Mouse (Mus musculus) midbrain, embryonic 15.5 days (tissue): ENCODE results near the gene Olfr545. TPM values are rescaled to one million over a fixed set of nuclear protein-coding genes. Genes with fewer than 3 reads are reported as not detected.

ENCODE experiments used
- ATAC-seq: fragments of 200-750 bp; cut with Nextera tagmentation; replicated peaks from 2 replicates; pipeline ENCODE4 v1.8.0; 2017; ENCODE audit warnings: moderate TSS enrichment
- H3K27ac ChIP-seq: fragments of 300-500 bp; sonication (generic); 2 replicates; pipeline ENCODE4 v1.5.1; 2015; ENCODE audit warnings: mild to moderate bottlenecking, inconsistent platforms
- H3K27me3 ChIP-seq: fragments of 300-500 bp; sonication (generic); replicated peaks from 2 replicates; pipeline ENCODE4 v1.6.1; 2015; ENCODE audit warnings: inconsistent platforms
- H3K36me3 ChIP-seq: fragments of 300-500 bp; sonication (generic); replicated peaks from 2 replicates; pipeline ENCODE4 v1.6.1; 2015; ENCODE audit warnings: inconsistent platforms
- H3K4me1 ChIP-seq: fragments of 300-500 bp; sonication (generic); 2 replicates; pipeline ENCODE4 v1.6.1; 2015; ENCODE audit warnings: inconsistent platforms
- H3K4me2 ChIP-seq: fragments of 300-500 bp; sonication (generic); 2 replicates; pipeline ENCODE4 v1.6.1; 2015; ENCODE audit warnings: inconsistent platforms, mild to moderate bottlenecking, moderate library complexity
- H3K4me3 ChIP-seq: fragments of 300-500 bp; sonication (generic); 2 replicates; pipeline ENCODE4 v1.5.1; 2015; ENCODE audit warnings: mild to moderate bottlenecking, inconsistent platforms
- H3K9ac ChIP-seq: fragments of 300-500 bp; sonication (generic); 2 replicates; pipeline ENCODE4 v1.6.1; 2015; ENCODE audit warnings: mild to moderate bottlenecking, inconsistent platforms
- H3K9me3 ChIP-seq: fragments of 300-500 bp; sonication (generic); 2 replicates; pipeline ENCODE4 v1.6.1; 2016; ENCODE audit warnings: inconsistent platforms
- WGBS: fragments of 180-500 bp; shearing (Covaris S2); methylation state at CpG from one replicate; pipeline ENCODE4 v1.1.7; 2015; ENCODE audit warnings: mixed read lengths; 5-methylcytosine and 5-hydroxymethylcytosine counted together
- polyA plus RNA-seq: library from polyadenylated mRNA; unstranded; fragments of >200 nt; fragmentation: Nextera tagmentation; extraction: Ambion mirVana; gene quantifications from 2 replicates; pipeline ENCODE4 v1.2.1, GENCODE M21; 2015

The Olfr545 gene
- polyA plus RNA-seq = 0.30 and 0.38 TPM in 2 replicates

GRCm38 (mm10) chr7:102499473-102499872 is at the start of gene Olfr545:
Gene Olfr545 (minus strand): TSS chr7:102499573.
- no peak within 1 kb of the TSS for H3K4me2 ChIP-seq
- ATAC-seq = no peak
- H3K36me3 ChIP-seq = no peaks in the 10 kb centered on the region
- no peak within 1 kb of the TSS for H3K4me3 ChIP-seq
- no peaks in the 10 kb centered on the region for H3K4me1 ChIP-seq
- no peak within 1 kb of the TSS for H3K27ac ChIP-seq
- no peaks in the 10 kb centered on the region for H3K9me3 ChIP-seq
- WGBS = 77% methylated on average over 3 of the region's 3 CpGs
- H3K9ac ChIP-seq = no peak within 1 kb of the TSS
- H3K27me3 ChIP-seq = no peaks in the 10 kb centered on the region

GRCm38 (mm10) chr7:102541251-102541650 is 41.9 kb upstream of the Olfr545 start:
- no peak overlapping the region for H3K4me2 ChIP-seq
- no peaks in the 10 kb centered on the region for H3K4me1 ChIP-seq
- no peak overlapping the region for H3K9ac ChIP-seq
- no peaks in the 10 kb centered on the region for H3K9me3 ChIP-seq
- ATAC-seq = no peak
- H3K27me3 ChIP-seq = no peaks in the 10 kb centered on the region
- WGBS = 62% methylated on average over 3 of the region's 3 CpGs
- H3K27ac ChIP-seq = no peak overlapping the region
- H3K4me3 ChIP-seq = no peak overlapping the region
- no peaks in the 10 kb centered on the region for H3K36me3 ChIP-seq

- Histone ChIP-seq H3K9me3 (no peaks in the 10 kb centered on the region), H3K36me3 (no peaks in the 10 kb centered on the region), H3K9ac (no peak within 1 kb of the TSS), H3K27ac (no peak within 1 kb of the TSS), H3K4me2 (no peak within 1 kb of the TSS), H3K4me1 (no peaks in the 10 kb centered on the region), H3K4me3 (no peak within 1 kb of the TSS), H3K27me3 (no peaks in the 10 kb centered on the region)
- ATAC-seq = no peak
- WGBS = 90% methylated on average over 2 of the region's 2 CpGs
These were observed 41.2 kb upstream of the Olfr545 start, which contains the start of gene Olfr548-ps1 for GRCm38 (mm10) chr7:102540596-102540995. Gene Olfr548-ps1 (plus strand): TSS chr7:102540896.

GRCm38 (mm10) chr7:102534449-102534848 is 35.1 kb upstream of the Olfr545 start, which contains the start of gene Olfr547:
Gene Olfr547 (plus strand): TSS chr7:102534749.
- WGBS = 79% methylated on average over 1 of the region's 1 CpGs
- no peaks in the 10 kb centered on the region for H3K27me3 ChIP-seq
- no peak for ATAC-seq
- no peak within 1 kb of the TSS for H3K4me3 ChIP-seq
- no peak within 1 kb of the TSS for H3K27ac ChIP-seq
- H3K4me2 ChIP-seq = no peak within 1 kb of the TSS
- H3K4me1 ChIP-seq = no peaks in the 10 kb centered on the region
- H3K9me3 ChIP-seq = no peaks in the 10 kb centered on the region
- no peaks in the 10 kb centered on the region for H3K36me3 ChIP-seq
- no peak within 1 kb of the TSS for H3K9ac ChIP-seq

GRCm38 (mm10) chr7:102529052-102529451 is 29.7 kb upstream of the Olfr545 start:
- H3K36me3 ChIP-seq = no peaks in the 10 kb centered on the region
- no peaks in the 10 kb centered on the region for H3K27me3 ChIP-seq
- no peak overlapping the region for H3K4me2 ChIP-seq
- H3K4me3 ChIP-seq = no peak overlapping the region
- no peak overlapping the region for H3K9ac ChIP-seq
- 72% methylated on average over 1 of the region's 1 CpGs for WGBS
- no peaks in the 10 kb centered on the region for H3K4me1 ChIP-seq
- H3K9me3 ChIP-seq = no peaks in the 10 kb centered on the region
- ATAC-seq = no peak
- no peak overlapping the region for H3K27ac ChIP-seq

- peaks cover 16% of the 10 kb centered on the region; the same call in 1 of the 2 replicates for H3K27me3 ChIP-seq
- no peak overlapping the region for H3K9ac ChIP-seq
- H3K9me3 ChIP-seq = no peaks in the 10 kb centered on the region
- no peak overlapping the region for H3K4me2 ChIP-seq
- peaks cover 8% of the 10 kb centered on the region for H3K4me1 ChIP-seq
- 66% methylated on average over 2 of the region's 2 CpGs for WGBS
- H3K27ac ChIP-seq = no peak overlapping the region
- no peak for ATAC-seq
- no peak overlapping the region for H3K4me3 ChIP-seq
- H3K36me3 ChIP-seq = no peaks in the 10 kb centered on the region
These were observed 17.6 kb upstream of the Olfr545 start for GRCm38 (mm10) chr7:102517051-102517335.

GRCm38 (mm10) chr7:102516261-102517050 is 17.1 kb upstream of the Olfr545 start:
- Histone ChIP-seq H3K4me2 (no peak overlapping the region), H3K4me3 (no peak overlapping the region), H3K36me3 (no peaks in the 10 kb centered on the region), H3K9me3 (no peaks in the 10 kb centered on the region), H3K27me3 (peaks cover 17% of the 10 kb centered on the region; the same call in 1 of the 2 replicates), H3K4me1 (peaks cover 8% of the 10 kb centered on the region), H3K9ac (no peak overlapping the region), H3K27ac (no peak overlapping the region)
- no peak for ATAC-seq
- WGBS = 69% methylated on average over 10 of the region's 10 CpGs

- Histone ChIP-seq H3K9ac (no peak overlapping the region), H3K4me3 (no peak overlapping the region), H3K27me3 (peaks cover 17% of the 10 kb centered on the region; the same call in 1 of the 2 replicates), H3K27ac (no peak overlapping the region), H3K36me3 (no peaks in the 10 kb centered on the region), H3K4me2 (no peak overlapping the region), H3K9me3 (no peaks in the 10 kb centered on the region), H3K4me1 (peaks cover 8% of the 10 kb centered on the region)
- WGBS = 84% methylated on average over 4 of the region's 4 CpGs
- no peak for ATAC-seq
These were observed 14.8 kb upstream of the Olfr545 start for GRCm38 (mm10) chr7:102514144-102514543.

- peak overlapping the region; percentile 96 for H3K4me2 ChIP-seq
- H3K27ac ChIP-seq = 0 out of 2 replicates have a peak overlapping the region, but pooled peaks have one; percentile 60
- WGBS = 1% methylated on average over 54 of the region's 54 CpGs
- no peaks in the 10 kb centered on the region for H3K9me3 ChIP-seq
- peak overlapping the region; percentile 64 for H3K4me3 ChIP-seq
- no peaks in the 10 kb centered on the region for H3K36me3 ChIP-seq
- H3K4me1 ChIP-seq = peaks cover 8% of the 10 kb centered on the region
- H3K9ac ChIP-seq = peak overlapping the region; percentile 85
- ATAC-seq = peak; percentile 97
- H3K27me3 ChIP-seq = peaks cover 17% of the 10 kb centered on the region; the same call in 1 of the 2 replicates
These were observed 13.6 kb upstream of the Olfr545 start for GRCm38 (mm10) chr7:102512814-102513435.

GRCm38 (mm10) chr7:102511927-102512326 is 12.6 kb upstream of the Olfr545 start:
- ATAC-seq = no peak
- H3K9ac ChIP-seq = no peak overlapping the region
- no peak overlapping the region for H3K27ac ChIP-seq
- no peaks in the 10 kb centered on the region for H3K9me3 ChIP-seq
- H3K27me3 ChIP-seq = peaks cover 17% of the 10 kb centered on the region; the same call in 1 of the 2 replicates
- H3K4me1 ChIP-seq = peaks cover 8% of the 10 kb centered on the region
- H3K4me2 ChIP-seq = no peak overlapping the region
- WGBS = 91% methylated on average over 10 of the region's 10 CpGs
- no peak overlapping the region for H3K4me3 ChIP-seq
- H3K36me3 ChIP-seq = no peaks in the 10 kb centered on the region

GRCm38 (mm10) chr7:102509726-102510125 is 10.4 kb upstream of the Olfr545 start:
- no peak overlapping the region for H3K4me2 ChIP-seq
- no peak overlapping the region for H3K9ac ChIP-seq
- H3K27ac ChIP-seq = no peak overlapping the region
- 80% methylated on average over 7 of the region's 7 CpGs for WGBS
- peaks cover 17% of the 10 kb centered on the region; the same call in 1 of the 2 replicates for H3K27me3 ChIP-seq
- ATAC-seq = no peak
- H3K4me1 ChIP-seq = peaks cover 6% of the 10 kb centered on the region; the same call in 1 of the 2 replicates
- no peaks in the 10 kb centered on the region for H3K9me3 ChIP-seq
- no peaks in the 10 kb centered on the region for H3K36me3 ChIP-seq
- no peak overlapping the region for H3K4me3 ChIP-seq

- Histone ChIP-seq H3K27ac (no peak overlapping the region), H3K4me1 (peaks cover 5% of the 10 kb centered on the region; the same call in 1 of the 2 replicates), H3K9ac (no peak overlapping the region), H3K9me3 (no peaks in the 10 kb centered on the region), H3K4me2 (no peak overlapping the region), H3K4me3 (no peak overlapping the region), H3K36me3 (no peaks in the 10 kb centered on the region), H3K27me3 (peaks cover 9% of the 10 kb centered on the region; the same call in 1 of the 2 replicates)
- ATAC-seq = no peak
- WGBS = 88% methylated on average over 6 of the region's 6 CpGs
These were observed 9.3 kb upstream of the Olfr545 start for GRCm38 (mm10) chr7:102508666-102509065.
